Mouse (Mus musculus): ENCODE measurements at regions not wholly inside any gene's neighbourhood (a gene's known extent, or its start where the extent isn't known, plus 50 kb on each side); places are given as distances from the start of the nearest gene placed in this dataset.

- no peak for DNase-seq (ENCODE audit: low spot score)
Observed at GRCm38 (mm10) chr12:13668485-13669022, 399.6 kb downstream of the Nbas start.

- no peak for DNase-seq (ENCODE audit: low spot score)
Observed at GRCm38 (mm10) chr12:13639336-13639735, 370.4 kb downstream of the Nbas start.

Data from layer of hippocampus, adult 11-12 months (tissue).